Mouse (Mus musculus) midbrain, embryonic 14.5 days (tissue): Measurements from ENCODE around the gene Cand2. TPM values are rescaled to one million over a fixed set of nuclear protein-coding genes. Genes with fewer than 3 reads are reported as not detected.

ENCODE experiments used
- ATAC-seq: fragments of 200-750 bp; cut with Nextera tagmentation; 2 replicates; pipeline ENCODE4 v1.8.0; 2017; ENCODE audit warnings: moderate number of reproducible peaks, moderate library complexity; ENCODE audit not compliant: low FRiP score, low TSS enrichment
- DNase-seq: peaks from one replicate; pipeline ENCODE4 v3.0.0-alpha.2; 2015
- H3K27ac ChIP-seq: fragments of 300-500 bp; sonication (generic); replicated peaks from 2 replicates; pipeline ENCODE4 v1.5.1; 2014; ENCODE audit warnings: mild to moderate bottlenecking, low read depth, low read length, moderate library complexity
- H3K27me3 ChIP-seq: fragments of 300-500 bp; sonication (generic); 2 replicates; pipeline ENCODE4 v1.6.1; 2014; ENCODE audit warnings: low read length, control low read depth, mixed read lengths; ENCODE audit not compliant: control insufficient read depth, insufficient read depth
- H3K36me3 ChIP-seq: fragments of 300-500 bp; sonication (generic); 2 replicates; pipeline ENCODE4 v1.6.1; 2014; ENCODE audit warnings: low read length, control low read depth; ENCODE audit not compliant: control insufficient read depth, insufficient read depth
- H3K4me1 ChIP-seq: fragments of 300-500 bp; sonication (generic); 2 replicates; pipeline ENCODE4 v1.6.1; 2014; ENCODE audit warnings: mild to moderate bottlenecking, antibody characterized with exemption, low read length, control low read depth; ENCODE audit not compliant: control insufficient read depth, insufficient read depth
- H3K4me2 ChIP-seq: fragments of 300-500 bp; sonication (generic); 2 replicates; pipeline ENCODE4 v1.6.1; 2014; ENCODE audit warnings: mild to moderate bottlenecking, low read length, moderate library complexity
- H3K4me3 ChIP-seq: fragments of 300-500 bp; sonication (generic); replicated peaks from 2 replicates; pipeline ENCODE4 v1.5.1; 2014; ENCODE audit warnings: low read depth, low read length
- H3K9ac ChIP-seq: fragments of 300-500 bp; sonication (generic); replicated peaks from 2 replicates; pipeline ENCODE4 v1.6.1; 2014; ENCODE audit warnings: mild to moderate bottlenecking, low read length, moderate library complexity
- H3K9me3 ChIP-seq: fragments of 300-500 bp; sonication (generic); 2 replicates; pipeline ENCODE4 v1.6.1; 2016; ENCODE audit warnings: low read length, control low read depth, mixed read lengths; ENCODE audit not compliant: control insufficient read depth
- WGBS: fragments of 180-500 bp; shearing (Covaris S2); extraction: QIAGEN DNeasy Blood & Tissue Kit; methylation state at CpG from one replicate; pipeline ENCODE4 v1.1.7; 2014; 5-methylcytosine and 5-hydroxymethylcytosine counted together
- polyA plus RNA-seq: library from polyadenylated mRNA; unstranded; fragments of >200 nt; fragmentation: Nextera tagmentation; extraction: Ambion mirVana; gene quantifications from 2 replicates; pipeline ENCODE4 v1.2.1, GENCODE M21; 2014

Gene Cand2
- polyA plus RNA-seq, 1 experiment from 2014 or later = 12.6 TPM

DNA sequence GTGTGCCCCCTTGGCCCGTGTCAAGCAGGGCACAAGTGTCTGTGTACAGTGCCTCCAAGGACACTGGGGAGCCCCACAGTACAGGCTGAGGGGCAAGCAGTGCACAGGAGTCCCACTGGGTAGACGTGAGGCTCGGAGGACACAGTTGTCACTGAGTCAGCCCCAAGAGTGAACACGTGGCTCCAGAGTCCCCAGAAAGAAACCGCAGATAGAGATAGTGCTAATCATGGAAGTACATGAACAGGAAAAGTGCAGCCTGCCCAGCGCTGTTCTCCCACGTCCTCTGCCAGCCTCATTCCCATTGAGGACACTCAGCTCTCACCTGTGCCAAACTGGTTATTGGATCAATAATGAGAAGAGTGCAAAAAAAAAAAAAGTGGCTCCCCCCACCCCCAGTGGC lies 18.8 kb upstream of the Cand2 start:
- Histone ChIP-seq H3K4me3 (no peak overlapping the region), H3K9ac (no peak overlapping the region), H3K36me3 (no peaks in the 10 kb centered on the region), H3K4me2 (no peak overlapping the region), H3K27me3 (no peaks in the 10 kb centered on the region), H3K9me3 (no peaks in the 10 kb centered on the region), H3K27ac (no peak overlapping the region), H3K4me1 (no peaks in the 10 kb centered on the region)
- ATAC-seq (no peak), DNase-seq (no peak)
- whole genome bisulfite sequencing = 79% methylated on average over 7 of the region's 7 CpGs

GRCm38 (mm10) chr6:115758981-115759435 lies 15.3 kb upstream of the Cand2 start:
- H3K9ac ChIP-seq = no peak overlapping the region
- no peaks in the 10 kb centered on the region for H3K36me3 ChIP-seq
- no peaks in the 10 kb centered on the region for H3K4me1 ChIP-seq
- no peak overlapping the region for H3K4me2 ChIP-seq
- H3K4me3 ChIP-seq = no peak overlapping the region
- no peak overlapping the region for H3K27ac ChIP-seq
- DNase-seq = no peak
- H3K9me3 ChIP-seq = no peaks in the 10 kb centered on the region
- ATAC-seq = no peak; the same call in 1 of the 2 replicates
- no peaks in the 10 kb centered on the region for H3K27me3 ChIP-seq
- 78% methylated on average over 9 of the region's 9 CpGs for WGBS

DNA sequence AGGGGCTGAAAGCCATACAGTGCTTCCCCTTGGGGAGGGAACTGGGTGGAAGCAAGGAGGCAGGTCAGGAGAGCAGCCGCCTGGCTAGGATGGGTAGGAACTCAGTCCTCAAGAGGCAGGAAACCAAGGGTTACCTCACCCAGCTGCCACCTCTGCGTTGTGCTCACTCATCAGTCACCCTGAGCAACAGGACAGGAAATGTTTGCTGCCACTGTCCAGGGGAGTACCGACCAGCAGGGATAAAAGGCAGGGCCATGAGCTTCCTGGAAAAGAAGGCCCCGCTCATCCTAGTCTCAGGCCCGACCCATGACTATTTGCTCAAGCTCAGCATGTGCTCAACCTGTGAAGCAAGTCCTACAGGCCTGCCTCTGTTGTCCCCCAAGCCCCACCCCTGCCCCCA lies 14.9 kb upstream of the Cand2 start:
- H3K9ac ChIP-seq = no peak overlapping the region
- no peaks in the 10 kb centered on the region for H3K27me3 ChIP-seq
- no peak overlapping the region for H3K27ac ChIP-seq
- ATAC-seq = no peak
- H3K4me2 ChIP-seq = no peak overlapping the region
- H3K36me3 ChIP-seq = no peaks in the 10 kb centered on the region
- 76% methylated on average over 5 of the region's 5 CpGs for WGBS
- H3K9me3 ChIP-seq = no peaks in the 10 kb centered on the region
- H3K4me1 ChIP-seq = no peaks in the 10 kb centered on the region
- H3K4me3 ChIP-seq = no peak overlapping the region
- no peak for DNase-seq

GRCm38 (mm10) chr6:115760137-115760536 lies 14.2 kb upstream of the Cand2 start:
- DNase-seq (no peak), ATAC-seq (no peak)
- H3K36me3 ChIP-seq = no peaks in the 10 kb centered on the region
- H3K4me3 ChIP-seq = no peak overlapping the region
- no peak overlapping the region for H3K4me2 ChIP-seq
- no peaks in the 10 kb centered on the region for H3K4me1 ChIP-seq
- no peaks in the 10 kb centered on the region for H3K27me3 ChIP-seq
- WGBS = 90% methylated on average over 4 of the region's 4 CpGs
- no peak overlapping the region for H3K27ac ChIP-seq
- no peak overlapping the region for H3K9ac ChIP-seq
- no peaks in the 10 kb centered on the region for H3K9me3 ChIP-seq

DNA sequence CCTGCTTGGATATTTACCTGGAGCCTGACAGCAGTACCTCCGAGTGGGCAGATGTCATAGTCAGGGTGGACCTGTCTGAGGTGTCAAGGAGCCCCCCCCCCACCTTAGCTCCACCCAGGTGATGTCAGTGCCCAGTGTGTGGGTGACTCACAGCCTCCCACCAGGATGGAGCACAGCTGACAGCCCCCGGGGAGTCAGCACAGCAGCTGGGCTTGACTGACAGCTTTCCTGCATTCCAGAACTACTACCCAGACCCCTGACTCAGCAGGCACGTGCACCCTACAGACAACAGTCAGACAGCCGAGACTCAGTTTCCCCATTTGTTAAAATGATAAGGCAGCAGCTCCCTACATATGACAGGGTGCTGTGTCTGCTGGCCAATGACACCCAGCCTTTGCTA lies 13.4 kb upstream of the Cand2 start:
- no peaks in the 10 kb centered on the region for H3K36me3 ChIP-seq
- H3K4me2 ChIP-seq = no peak overlapping the region
- H3K4me3 ChIP-seq = no peak overlapping the region
- H3K27me3 ChIP-seq = no peaks in the 10 kb centered on the region
- ATAC-seq (no peak), DNase-seq (no peak)
- WGBS = 56% methylated on average over 4 of the region's 4 CpGs
- no peak overlapping the region for H3K9ac ChIP-seq
- no peaks in the 10 kb centered on the region for H3K4me1 ChIP-seq
- H3K27ac ChIP-seq = no peak overlapping the region
- no peaks in the 10 kb centered on the region for H3K9me3 ChIP-seq

DNA sequence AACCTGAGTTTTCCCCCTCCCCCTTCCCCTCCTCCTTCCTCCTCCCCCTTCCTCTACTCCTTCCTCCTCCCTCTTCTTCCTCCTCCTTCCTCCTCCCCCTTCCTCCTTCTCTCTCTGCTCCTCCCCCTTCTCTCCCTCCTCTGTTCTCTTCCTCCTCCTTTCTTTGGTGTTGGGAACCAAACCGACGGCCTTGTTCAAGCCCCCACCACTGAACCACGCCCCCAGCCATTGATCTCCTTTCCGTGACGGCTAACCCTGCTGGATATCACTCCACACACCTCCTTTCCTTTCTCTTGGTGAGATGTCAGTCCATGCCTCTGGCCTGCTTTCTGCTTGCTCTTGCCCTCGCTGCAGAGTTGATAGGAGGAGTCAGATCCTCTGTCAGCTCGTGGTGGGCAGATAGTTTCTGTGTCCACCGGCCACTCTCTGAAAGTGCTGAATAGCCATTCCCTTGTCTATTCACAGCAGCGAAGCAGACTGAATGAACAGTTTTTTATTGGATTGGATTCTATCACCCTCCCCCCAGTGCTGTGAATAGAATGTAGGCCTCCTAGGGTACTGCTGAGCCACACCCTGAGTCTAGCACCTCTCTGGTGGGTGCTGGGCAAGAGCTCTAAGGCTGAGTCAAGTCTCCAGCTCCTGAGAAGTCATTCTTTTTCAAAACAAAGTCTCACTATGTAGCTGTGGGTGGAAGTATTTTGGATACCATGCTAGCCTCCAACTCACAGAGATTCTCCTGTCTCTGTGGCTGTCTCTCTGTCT lies 12.2 kb upstream of the Cand2 start, which contains the start of gene Tmem40:
Gene Tmem40 (minus strand): TSS at position 416 of the 762 bp plus-strand sequence.
- peak; percentile 44 for DNase-seq
- Histone ChIP-seq H3K4me1 (no peaks in the 10 kb centered on the region), H3K4me3 (no peak within 1 kb of the TSS), H3K27me3 (no peaks in the 10 kb centered on the region), H3K4me2 (no peak within 1 kb of the TSS), H3K36me3 (no peaks in the 10 kb centered on the region), H3K27ac (0 out of 2 replicates have a peak within 1 kb of the TSS, but pooled peaks have one; percentile 26), H3K9me3 (no peaks in the 10 kb centered on the region), H3K9ac (no peak within 1 kb of the TSS)
- ATAC-seq = no peak
- 3% methylated on average over 9 of the region's 9 CpGs for WGBS

DNA sequence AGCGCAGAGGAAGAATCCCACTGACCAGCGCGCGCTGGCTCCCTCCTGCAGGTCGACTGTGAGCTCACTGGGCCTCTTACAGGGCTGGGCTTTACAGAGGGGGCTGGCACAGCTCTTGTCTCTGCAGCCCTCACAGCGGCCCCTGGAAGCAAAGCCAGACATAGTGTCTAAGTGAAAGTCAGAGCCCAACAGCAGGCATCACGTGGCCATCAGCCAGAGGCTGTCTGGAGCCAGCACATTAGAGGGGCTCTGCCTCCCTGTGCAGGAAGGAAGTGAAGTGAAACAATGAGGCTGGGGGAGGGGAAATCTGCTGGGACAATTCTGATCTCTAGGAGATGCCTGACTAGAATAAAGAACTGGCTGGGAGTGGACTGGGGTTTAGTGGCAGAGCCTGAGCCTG lies 10.2 kb upstream of the Cand2 start:
- H3K9me3 ChIP-seq = no peaks in the 10 kb centered on the region
- H3K27ac ChIP-seq = peak overlapping the region; percentile 66
- no peak overlapping the region for H3K9ac ChIP-seq
- no peaks in the 10 kb centered on the region for H3K4me1 ChIP-seq
- no peaks in the 10 kb centered on the region for H3K36me3 ChIP-seq
- WGBS = 2% methylated on average over 7 of the region's 7 CpGs
- H3K4me2 ChIP-seq = peak overlapping the region; percentile 16; the same call in 1 of the 2 replicates
- ATAC-seq (peak; percentile 78), DNase-seq (peak; percentile 85)
- no peaks in the 10 kb centered on the region for H3K27me3 ChIP-seq
- H3K4me3 ChIP-seq = no peak overlapping the region

GRCm38 (mm10) chr6:115767357-115767756 lies 7.0 kb upstream of the Cand2 start:
- no peaks in the 10 kb centered on the region for H3K9me3 ChIP-seq
- DNase-seq = no peak
- no peak overlapping the region for H3K27ac ChIP-seq
- no peak for ATAC-seq
- H3K27me3 ChIP-seq = no peaks in the 10 kb centered on the region
- no peak overlapping the region for H3K9ac ChIP-seq
- WGBS = 37% methylated on average over 9 of the region's 9 CpGs
- H3K4me2 ChIP-seq = no peak overlapping the region
- no peak overlapping the region for H3K4me3 ChIP-seq
- no peaks in the 10 kb centered on the region for H3K4me1 ChIP-seq
- no peaks in the 10 kb centered on the region for H3K36me3 ChIP-seq

GRCm38 (mm10) chr6:115768207-115768606 lies 6.1 kb upstream of the Cand2 start:
- WGBS = 98% methylated on average over 4 of the region's 4 CpGs

More at GRCm38 (mm10) chr6:115768207-115768606, 6.1 kb upstream of the Cand2 start:
- H3K36me3 ChIP-seq = no peaks in the 10 kb centered on the region
- no peak overlapping the region for H3K9ac ChIP-seq
- no peaks in the 10 kb centered on the region for H3K27me3 ChIP-seq
- no peaks in the 10 kb centered on the region for H3K9me3 ChIP-seq
- no peak overlapping the region for H3K4me3 ChIP-seq
- no peak overlapping the region for H3K27ac ChIP-seq
- H3K4me2 ChIP-seq = no peak overlapping the region
- ATAC-seq (no peak), DNase-seq (no peak)
- no peaks in the 10 kb centered on the region for H3K4me1 ChIP-seq
